Mouse (Mus musculus) kidney, adult 8-10 months (tissue): ENCODE data around the gene Zfp710.
A peak's percentile ranks its signal among the peaks of the same experiment; 100 is the strongest.
"Not testable (repeated sequence)": the region's sequence is repeated elsewhere in the genome, so short reads cannot be mapped to it uniquely, and the experiment has no call there.

Experiments
- DNase-seq, 2 experiments: peaks; one replicate each; pipeline ENCODE4 v3.0.0; 2022

The Zfp710 gene

GRCm38 (mm10) chr7:80115224-80115590, 90.6 kb downstream of the Zfp710 start, which contains the start of gene Idh2:
Gene Idh2 (minus strand): TSS chr7:80115392.
- DNase-seq = peak; percentile 95 to 96

GRCm38 (mm10) chr7:80116158-80116557, 91.5 kb downstream of the Zfp710 start:
- peak; percentile 46 to 59 for DNase-seq

GRCm38 (mm10) chr7:80119198-80119597, 94.6 kb downstream of the Zfp710 start:
- DNase-seq = no peak

- DNase-seq = peak; percentile 63 to 84
Measured at GRCm38 (mm10) chr7:80121083-80121482, 96.5 kb downstream of the Zfp710 start.

- no peak for DNase-seq
Measured at GRCm38 (mm10) chr7:80123115-80123514, 98.5 kb downstream of the Zfp710 start.

- no peak for DNase-seq
Measured at GRCm38 (mm10) chr7:80123672-80124071, 99.1 kb downstream of the Zfp710 start.

GRCm38 (mm10) chr7:80129278-80129677, 104.7 kb downstream of the Zfp710 start:
- DNase-seq = peak; percentile 44 to 61

GRCm38 (mm10) chr7:80130344-80131055, 105.9 kb downstream of the Zfp710 start:
- peak; percentile 37 to 66 for DNase-seq

GRCm38 (mm10) chr7:80131315-80131714, 106.7 kb downstream of the Zfp710 start:
- DNase-seq = not testable (repeated sequence)

- DNase-seq = peak in 1 of 2 experiments; percentile 70
Measured at GRCm38 (mm10) chr7:80132541-80132940, 107.9 kb downstream of the Zfp710 start.

GRCm38 (mm10) chr7:80134454-80135172, 110.0 kb downstream of the Zfp710 start:
- peak; percentile 95 to 96 for DNase-seq

GRCm38 (mm10) chr7:80135173-80135532, 110.5 kb downstream of the Zfp710 start:
- no peak for DNase-seq

GRCm38 (mm10) chr7:80138375-80138774, 113.8 kb downstream of the Zfp710 start:
- DNase-seq = no peak

GRCm38 (mm10) chr7:80140815-80141214, 116.2 kb downstream of the Zfp710 start:
- peak; percentile 61 to 80 for DNase-seq
